Mouse (Mus musculus) bone marrow macrophage, adult 2 months (primary cell): Measurements from ENCODE around the gene Pmvk.

Source experiments
- CTCF ChIP-seq: IDR thresholded peaks from 2 replicates; pipeline ENCODE4 v1.5.1; 2012; ENCODE audit warnings: low read depth, mild to moderate bottlenecking, low read length, moderate library complexity
- POLR2A ChIP-seq: IDR thresholded peaks from 2 replicates; pipeline ENCODE4 v1.6.1; 2012; ENCODE audit warnings: mild to moderate bottlenecking, low read depth, low read length, borderline replicate concordance

DNA sequence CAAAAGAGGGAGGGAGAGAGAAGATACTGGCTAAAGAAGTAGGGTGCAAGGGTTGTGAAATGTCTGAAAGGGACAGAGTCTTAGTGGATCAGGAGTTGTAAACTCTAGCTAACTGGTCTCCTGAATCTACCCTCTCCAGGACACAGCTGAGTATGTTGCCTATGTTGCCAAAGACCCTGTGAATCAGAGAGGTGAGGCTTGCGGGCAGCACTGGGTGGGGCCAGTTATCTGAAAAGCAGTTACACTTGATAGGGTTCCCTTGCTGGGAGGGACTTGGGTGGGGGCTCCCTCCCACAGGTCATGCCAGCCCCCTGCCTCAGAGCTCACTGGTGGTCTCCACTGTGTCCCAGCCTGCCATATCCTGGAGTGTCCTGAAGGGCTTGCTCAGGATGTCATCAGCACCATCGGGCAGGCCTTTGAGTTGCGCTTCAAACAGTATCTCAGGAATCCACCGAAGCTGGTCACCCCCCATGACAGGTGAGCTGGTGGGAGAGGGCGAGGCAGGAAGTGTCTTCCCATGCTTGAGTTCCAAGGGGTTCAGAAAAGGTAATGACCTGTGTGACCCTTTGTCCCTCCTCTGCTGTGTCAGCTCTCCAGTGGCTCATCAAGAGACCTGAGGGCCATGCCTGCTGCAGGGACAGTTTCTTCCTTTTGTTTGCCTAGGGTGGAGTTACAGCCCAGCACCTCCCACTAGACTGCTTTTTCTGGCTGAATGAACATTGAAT lies 29.8 kb upstream of the Pmvk start:
- TF ChIP-seq CTCF (no peak), POLR2A (no peak)
